In genomic region chr10:27843010-27843409, GRCm38 (mm10) we compare ENCODE assay signal across 10 mouse cellular contexts.
"Had no signal": no experiment of that assay in that cellular context is flagged by ENCODE, and none has a peak within 500 bp of the region (broad histone marks: within the 10 kb centered on the region; RNA-seq: fewer than 3 reads in every experiment).

No protein-coding gene starts in this region.

- DNase-seq: kidney, adult 18-20 months; kidney, postnatal 10 days; liver; liver, embryonic 13.5 days; liver, postnatal 0 days; lung, postnatal 14 days; right cerebral cortex, postnatal 14 days; thymus, adult 2 months; thymus, postnatal 25 days had no signal

- ATAC-seq: liver, postnatal 0 days; midbrain, embryonic 15.5 days had no signal
